Mouse (Mus musculus) cerebellum, postnatal 25 days (tissue): Measurements from ENCODE around the gene Izumo1r.

Source experiments
- DNase-seq, 2 experiments: peaks; one replicate each; pipeline ENCODE4 v3.0.0; 2021; ENCODE audit warnings: mixed read lengths in 2 of 2

The Izumo1r gene

DNA sequence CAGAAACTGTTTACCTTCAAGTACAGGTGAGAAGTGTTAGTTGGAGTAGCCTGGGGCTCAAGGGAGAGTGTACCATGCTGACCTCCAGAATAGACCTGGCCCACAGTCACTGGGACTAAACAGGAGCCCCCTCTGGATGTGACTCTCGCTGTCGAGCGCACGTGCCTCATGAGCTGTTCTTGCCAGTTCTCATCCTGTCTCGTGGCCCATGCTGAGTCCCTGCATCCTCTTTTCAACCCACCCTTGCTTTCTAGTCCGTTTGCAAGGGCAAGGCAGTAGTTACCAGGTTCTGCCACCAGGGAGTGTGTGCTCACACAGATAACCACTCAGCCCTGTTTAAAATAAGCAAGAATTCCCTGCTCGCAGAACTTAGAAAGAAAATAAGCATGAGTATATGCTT lies 36.8 kb downstream of the Izumo1r start:
- DNase-seq, result peak; percentile 29 to 62

DNA sequence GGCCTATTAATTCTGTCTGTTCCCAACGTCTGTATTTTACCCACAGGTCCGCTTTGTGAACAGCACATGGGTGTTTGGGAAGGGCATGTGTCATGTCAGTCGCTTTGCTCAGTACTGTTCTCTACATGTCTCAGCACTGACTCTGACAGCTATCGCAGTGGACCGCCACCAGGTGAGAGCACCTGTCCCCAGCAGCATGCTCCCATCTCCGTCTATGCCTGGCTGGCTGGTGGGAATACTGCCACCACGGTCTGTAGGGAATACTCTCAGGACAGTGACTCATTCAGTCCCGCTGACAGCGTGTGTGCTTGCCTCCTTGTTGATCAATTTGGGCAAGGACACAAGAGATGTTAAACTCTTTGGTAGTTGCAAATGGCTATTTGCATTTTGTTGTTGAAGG lies 39.0 kb downstream of the Izumo1r start:
- DNase-seq, result no peak

- no peak for DNase-seq
Observed at GRCm38 (mm10) chr9:14863126-14863525, 40.6 kb downstream of the Izumo1r start.

DNA sequence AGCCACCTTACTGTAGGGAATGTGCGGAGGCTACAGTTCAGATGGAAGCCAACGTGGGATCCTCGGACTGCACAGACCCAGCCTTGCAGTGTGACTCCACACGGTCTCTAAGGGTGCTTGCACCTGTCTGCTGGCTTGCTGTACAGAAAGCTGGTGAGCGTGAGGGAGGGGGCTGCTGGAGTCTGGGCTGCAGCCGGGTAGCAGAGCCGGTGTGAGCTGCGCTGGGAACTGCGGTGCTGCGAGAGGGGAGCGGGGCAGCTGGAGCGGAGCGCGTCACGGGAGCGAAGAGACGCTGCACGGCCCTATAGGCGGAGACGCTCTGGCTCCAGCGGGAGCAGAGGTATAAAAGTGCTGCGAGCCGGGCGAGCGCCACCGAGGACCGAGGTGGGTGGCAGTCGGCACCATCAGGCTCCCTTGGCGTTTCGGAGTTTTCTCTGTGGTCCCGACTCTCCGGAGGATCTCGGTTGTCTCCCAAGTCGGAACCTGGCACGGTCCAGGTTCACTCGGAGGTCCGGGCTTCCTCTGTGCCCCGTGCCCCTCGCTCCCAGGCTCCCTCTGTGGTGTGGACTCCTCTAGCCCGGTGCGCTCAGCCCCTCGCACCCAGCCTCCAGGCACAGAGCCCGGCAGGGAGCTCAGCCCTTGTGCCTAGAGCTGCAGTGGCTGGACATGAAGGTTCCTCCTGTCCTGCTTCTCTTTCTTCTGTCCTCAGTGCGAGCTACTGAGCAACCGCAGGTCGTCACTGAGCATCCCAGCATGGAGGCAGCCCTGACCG lies 43.7 kb downstream of the Izumo1r start, which contains the start of gene Gpr83:
TSS of gene Gpr83 (plus strand) at position 343 of the 772 bp plus-strand sequence.
- peak; percentile 51 to 55 for DNase-seq

DNA sequence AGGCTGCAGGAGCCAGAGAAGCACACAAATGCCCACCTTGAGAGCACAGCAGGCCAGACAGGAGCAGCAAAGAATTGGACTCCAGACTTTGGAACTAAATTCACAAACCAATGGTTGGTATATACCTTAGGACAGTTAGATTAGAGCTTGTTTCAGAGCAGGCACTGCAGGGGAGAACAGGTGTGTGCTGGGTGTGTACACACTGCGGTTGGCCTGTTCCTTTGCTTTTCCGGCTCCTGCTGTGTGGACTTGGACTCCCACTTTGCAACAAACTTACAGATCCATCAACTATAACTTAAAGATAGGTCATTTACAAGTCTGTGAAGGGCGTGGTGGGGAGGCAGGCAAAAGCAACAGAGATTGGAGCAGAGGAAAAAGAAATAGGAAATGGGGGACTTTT lies 45.0 kb downstream of the Izumo1r start:
- no peak for DNase-seq

DNA sequence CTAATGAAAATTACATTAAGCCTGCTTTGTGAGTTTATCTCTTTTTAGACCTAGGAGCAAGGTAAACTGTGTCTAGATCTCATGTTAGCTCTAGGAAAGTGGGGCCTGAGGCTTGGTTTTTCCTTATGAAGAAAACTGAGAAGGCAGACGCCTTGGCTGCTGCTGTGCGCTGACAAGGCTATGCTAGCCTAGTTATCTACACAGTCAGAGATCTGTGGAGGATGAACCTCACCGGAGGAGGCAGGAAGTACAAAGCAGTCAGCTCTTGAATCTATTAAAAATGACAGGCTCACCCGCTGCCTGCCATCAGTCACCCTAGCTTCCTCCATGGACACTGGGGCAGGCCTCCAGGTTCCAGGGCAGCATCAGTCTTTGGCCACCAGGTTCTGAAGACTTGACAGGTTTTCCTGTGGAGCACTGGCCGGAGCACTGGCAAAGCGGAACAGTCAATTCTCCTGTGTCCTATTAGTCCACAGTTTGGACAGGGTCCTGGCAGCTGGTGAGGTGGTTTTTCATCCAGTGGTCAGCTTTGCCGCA lies 45.5 kb downstream of the Izumo1r start:
- DNase-seq, result peak in 1 of 2 experiments; percentile 41

GRCm38 (mm10) chr9:14856922-14857654 lies 46.7 kb downstream of the Izumo1r start:
- peak; percentile 53 to 72 for DNase-seq

- DNase-seq, result no peak
Observed at GRCm38 (mm10) chr9:14854585-14854984, 49.2 kb downstream of the Izumo1r start.

DNA sequence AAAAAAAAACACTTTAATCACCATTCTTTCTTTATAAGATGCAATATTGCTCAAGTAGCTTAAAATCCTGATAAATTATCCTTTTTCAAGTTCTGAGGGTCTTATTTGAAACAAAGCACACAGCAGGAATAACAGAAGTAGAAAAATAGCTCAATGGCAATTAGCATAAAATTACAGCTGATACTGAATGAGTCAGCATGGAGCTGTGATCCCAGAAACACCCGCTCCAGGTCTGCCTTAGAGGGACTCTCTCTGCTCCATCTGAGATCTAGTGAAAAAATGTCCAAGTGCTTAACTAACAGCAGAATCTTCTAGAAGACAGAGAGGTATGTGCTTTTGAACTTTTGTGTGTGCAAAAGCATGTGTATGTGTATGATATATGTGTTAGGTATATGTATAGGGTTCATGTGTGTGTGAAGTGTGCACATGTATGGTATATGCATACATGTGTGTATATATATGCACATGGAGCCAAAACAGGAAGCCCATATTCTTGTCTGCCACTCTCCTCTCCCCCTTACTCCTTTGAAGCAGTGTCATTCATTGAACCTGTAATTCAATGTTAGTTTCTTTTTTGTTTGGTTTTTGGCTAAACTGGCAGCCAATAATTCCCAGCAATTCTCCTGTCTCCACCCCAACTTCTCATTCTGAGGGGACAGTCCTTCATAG lies 55.3 kb downstream of the Izumo1r start:
- DNase-seq, result no peak

- DNase-seq, result no peak
Observed at GRCm38 (mm10) chr9:14846428-14846827, 57.3 kb downstream of the Izumo1r start.

GRCm38 (mm10) chr9:14843901-14844300 lies 59.8 kb downstream of the Izumo1r start:
- DNase-seq, result no peak

DNA sequence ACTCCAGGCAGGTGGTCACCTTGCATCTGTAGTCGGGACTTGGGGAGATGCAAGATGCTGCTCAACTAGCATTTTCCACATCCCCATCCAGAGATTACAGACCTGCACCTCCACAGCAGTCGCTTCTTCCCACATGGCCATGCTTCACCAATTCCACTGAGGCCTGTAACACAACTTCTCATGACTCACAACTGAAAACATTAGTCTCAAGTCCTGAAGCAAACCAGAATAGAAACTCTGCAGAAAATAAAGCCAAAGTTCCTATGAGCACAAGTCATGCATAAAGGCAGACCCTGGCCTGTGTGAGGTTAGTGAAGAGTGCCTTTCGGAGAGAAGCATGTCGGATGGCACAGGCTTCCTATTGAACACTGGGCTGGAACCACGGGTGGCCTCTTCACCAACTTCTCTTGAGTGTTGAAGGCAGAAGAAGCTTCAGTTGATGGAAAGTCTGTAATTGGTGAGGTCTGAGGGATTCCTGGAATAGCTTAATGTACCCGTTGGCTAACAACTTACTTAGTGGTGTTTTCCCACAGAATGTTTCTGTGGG lies 60.4 kb downstream of the Izumo1r start:
- no peak for DNase-seq

- DNase-seq, result no peak
Observed at GRCm38 (mm10) chr9:14841878-14842761, 61.6 kb downstream of the Izumo1r start.

GRCm38 (mm10) chr9:14839970-14840369 lies 63.8 kb downstream of the Izumo1r start:
- no peak for DNase-seq

DNA sequence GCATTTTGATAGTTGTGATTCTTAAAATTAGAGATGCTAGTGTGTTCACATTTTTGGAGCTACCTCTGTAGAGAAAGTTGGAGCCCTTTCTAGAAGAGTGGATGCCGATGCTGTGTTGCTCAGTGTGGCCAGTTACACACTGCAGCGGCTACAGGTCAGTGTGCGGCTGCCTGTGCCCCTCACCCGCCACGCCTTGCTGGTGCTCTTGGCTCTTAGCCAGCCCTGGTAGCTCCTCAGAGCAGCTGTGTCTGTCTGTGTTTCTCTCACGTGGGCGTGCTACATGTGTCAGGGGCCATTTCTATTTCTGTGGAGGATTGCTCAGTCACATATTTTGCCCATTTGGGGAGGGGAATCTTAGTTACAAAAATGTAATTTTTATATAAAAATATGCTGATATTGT lies 64.2 kb downstream of the Izumo1r start:
- DNase-seq, result peak in 1 of 2 experiments; percentile 28
